Comparison of ENCODE assay signal across 15 mouse cellular contexts in genomic region chr2:118263914-118264201, GRCm38 (mm10). TPM values are rescaled to one million over a fixed set of nuclear protein-coding genes. Genes with fewer than 3 reads are reported as not detected.
A peak's percentile ranks its signal among the peaks of the same experiment; 100 is the strongest.
DNase-seq lines count a peak whose midpoint lies in the region; ATAC-seq and TF ChIP-seq lines count a peak whose summit lies in the region.
"Had no signal": no experiment of that assay in that cellular context is flagged by ENCODE, and none has a peak within 500 bp of the region (broad histone marks: within the 10 kb centered on the region; RNA-seq: fewer than 3 reads in every experiment).

No protein-coding gene starts in this region.

- no peaks in the 10 kb centered on the region for H3K36me3 ChIP-seq in kidney, postnatal 0 days (ENCODE audit: insufficient read depth, low read length)
- H3K36me3 ChIP-seq in neural tube, embryonic 13.5 days: no peaks in the 10 kb centered on the region
- no peaks in the 10 kb centered on the region for H3K36me3 ChIP-seq in neural tube, embryonic 15.5 days
- no peaks in the 10 kb centered on the region for H3K36me3 ChIP-seq in hindbrain, embryonic 11.5 days (ENCODE audit: control insufficient read depth, insufficient read depth, low read length)
- H3K36me3 ChIP-seq: embryonic facial prominence, embryonic 12.5 days; hindbrain, embryonic 13.5 days; limb, embryonic 12.5 days had no signal

- WGBS in kidney, postnatal 0 days: 45% methylated on average over 2 of the region's 2 CpGs
- WGBS in neural tube, embryonic 13.5 days: 49% methylated on average over 2 of the region's 2 CpGs
- 52% methylated on average over 2 of the region's 2 CpGs for WGBS in neural tube, embryonic 15.5 days
- WGBS in hindbrain, embryonic 11.5 days: 55% methylated on average over 2 of the region's 2 CpGs

- no peak overlapping the region for H3K4me2 ChIP-seq in kidney, postnatal 0 days (ENCODE audit: low read length)
- no peak overlapping the region for H3K4me2 ChIP-seq in neural tube, embryonic 13.5 days
- H3K4me2 ChIP-seq in neural tube, embryonic 15.5 days: no peak overlapping the region
- H3K4me2 ChIP-seq in hindbrain, embryonic 11.5 days (replicated peaks; ENCODE audit: low read depth, low read length): no peak overlapping the region
- H3K4me2 ChIP-seq: embryonic facial prominence, embryonic 12.5 days; hindbrain, embryonic 13.5 days; limb, embryonic 12.5 days had no signal

- ATAC-seq in kidney, postnatal 0 days (replicated peaks; ENCODE audit: low FRiP score, low read depth): 0 out of 2 replicates have a peak, but pooled peaks have one; percentile 13
- 0 out of 2 replicates have a peak, but pooled peaks have one; percentile 28 for ATAC-seq in neural tube, embryonic 13.5 days (ENCODE audit: low read depth)
- no peak for ATAC-seq in neural tube, embryonic 15.5 days (ENCODE audit: low FRiP score)
- peak; percentile 28; the same call in 1 of the 2 replicates for ATAC-seq in common myeloid progenitor, adult 5-6 weeks (replicated peaks; ENCODE audit: low read depth, poor library complexity, severe bottlenecking)
- ATAC-seq in hindbrain, embryonic 11.5 days (ENCODE audit: low FRiP score): no peak

- no peaks in the 10 kb centered on the region for H3K27me3 ChIP-seq in kidney, postnatal 0 days (ENCODE audit: insufficient read depth, low read length)
- H3K27me3 ChIP-seq in neural tube, embryonic 13.5 days: no peaks in the 10 kb centered on the region; the same call in 1 of the 2 replicates
- H3K27me3 ChIP-seq in neural tube, embryonic 15.5 days (replicated peaks): 0 out of 2 replicates have a peak, but pooled peaks cover 2% of the 10 kb centered on the region
- no peaks in the 10 kb centered on the region for H3K27me3 ChIP-seq in hindbrain, embryonic 11.5 days (ENCODE audit: control insufficient read depth, insufficient read depth, low read length)
- H3K27me3 ChIP-seq: embryonic facial prominence, embryonic 12.5 days had no signal

- H3K4me1 ChIP-seq in kidney, postnatal 0 days (replicated peaks; ENCODE audit: insufficient read depth, low read length): no peaks in the 10 kb centered on the region
- H3K4me1 ChIP-seq in neural tube, embryonic 13.5 days (replicated peaks): no peaks in the 10 kb centered on the region
- peaks cover 4% of the 10 kb centered on the region; the same call in 1 of the 2 replicates for H3K4me1 ChIP-seq in neural tube, embryonic 15.5 days
- H3K4me1 ChIP-seq in hindbrain, embryonic 11.5 days (replicated peaks; ENCODE audit: control insufficient read depth, insufficient read depth, low read length): no peaks in the 10 kb centered on the region
- H3K4me1 ChIP-seq: embryonic facial prominence, embryonic 12.5 days; hindbrain, embryonic 13.5 days; limb, embryonic 12.5 days had no signal

- H3K4me3 ChIP-seq in kidney, postnatal 0 days (replicated peaks; ENCODE audit: low read depth, low read length): no peak overlapping the region
- no peak overlapping the region for H3K4me3 ChIP-seq in neural tube, embryonic 13.5 days
- no peak overlapping the region for H3K4me3 ChIP-seq in neural tube, embryonic 15.5 days (replicated peaks)
- H3K4me3 ChIP-seq in hindbrain, embryonic 11.5 days (ENCODE audit: low read depth, low read length): no peak overlapping the region
- H3K4me3 ChIP-seq: embryonic facial prominence, embryonic 12.5 days; erythroblast, embryonic 14.5 days; hindbrain, embryonic 13.5 days; limb, embryonic 12.5 days had no signal

- no peak overlapping the region for H3K27ac ChIP-seq in kidney, postnatal 0 days
- H3K27ac ChIP-seq in neural tube, embryonic 13.5 days (replicated peaks): no peak overlapping the region
- H3K27ac ChIP-seq in neural tube, embryonic 15.5 days (replicated peaks): no peak overlapping the region
- no peak overlapping the region for H3K27ac ChIP-seq in hindbrain, embryonic 11.5 days (ENCODE audit: low read depth, low read length)
- H3K27ac ChIP-seq: embryonic facial prominence, embryonic 12.5 days; hindbrain, embryonic 13.5 days; limb, embryonic 12.5 days; liver, embryonic 14.5 days had no signal

- H3K9ac ChIP-seq in kidney, postnatal 0 days (ENCODE audit: low read depth, low read length): no peak overlapping the region
- no peak overlapping the region for H3K9ac ChIP-seq in neural tube, embryonic 13.5 days
- H3K9ac ChIP-seq in neural tube, embryonic 15.5 days (replicated peaks): no peak overlapping the region
- H3K9ac ChIP-seq in hindbrain, embryonic 11.5 days (ENCODE audit: low read depth, low read length): no peak overlapping the region
- H3K9ac ChIP-seq: embryonic facial prominence, embryonic 12.5 days; hindbrain, embryonic 13.5 days; limb, embryonic 12.5 days; liver, embryonic 14.5 days had no signal

- TF ChIP-seq CTCF in kidney, postnatal 0 days (IDR thresholded peaks at IDR 0.05; ENCODE audit: low read depth): no peak

- H3K9me3 ChIP-seq in kidney, postnatal 0 days (replicated peaks; ENCODE audit: low read length): no peaks in the 10 kb centered on the region
- H3K9me3 ChIP-seq in neural tube, embryonic 13.5 days: no peaks in the 10 kb centered on the region
- H3K9me3 ChIP-seq in neural tube, embryonic 15.5 days (replicated peaks): no peaks in the 10 kb centered on the region
- no peaks in the 10 kb centered on the region for H3K9me3 ChIP-seq in hindbrain, embryonic 11.5 days (ENCODE audit: control insufficient read depth, low read length)
- H3K9me3 ChIP-seq: hindbrain, embryonic 13.5 days; limb, embryonic 12.5 days had no signal

- no peak for DNase-seq in kidney, postnatal 0 days (ENCODE audit: low spot score)
- DNase-seq in kidney, adult 8-10 months: no peak
- peak; percentile 48 to 50 for DNase-seq in spleen, postnatal 36 days (ENCODE audit: low spot score in 2 of 2)
- DNase-seq in hindbrain, embryonic 11.5 days (ENCODE audit: low spot score): no peak
- DNase-seq: gastrocnemius, postnatal 36 days; right cerebral cortex, postnatal 14 days had no signal

RNA-seq across cellular contexts. Expression of gene Fsip1, which starts 7.1 kb away (rescaled TPM):
- 0.96 and 1.1 TPM in 2 replicates for polyA plus RNA-seq in kidney, postnatal 0 days (2015; fragmentation: Nextera tagmentation; extraction: Ambion mirVana)
- 2.0 and 2.7 TPM in 2 replicates for polyA plus RNA-seq in neural tube, embryonic 13.5 days (2015; fragmentation: Nextera tagmentation; extraction: Ambion mirVana)
- polyA plus RNA-seq in neural tube, embryonic 15.5 days (2015; fragmentation: Nextera tagmentation; extraction: Ambion mirVana): 2.1 and 2.3 TPM in 2 replicates
- total RNA-seq in common myeloid progenitor, adult 5-6 weeks (2017): 0.23 TPM in 1 of 2 replicates, not detected in the other
- 3.5 and 4.6 TPM in 2 replicates for polyA plus RNA-seq in hindbrain, embryonic 11.5 days (2014; fragmentation: Nextera tagmentation; extraction: Ambion mirVana)
- total RNA-seq: gastrocnemius, postnatal 36 days had no signal
- polyA plus RNA-seq: erythroblast, embryonic 14.5 days; large intestine, adult 2 months had no signal

Comparison
In these comparisons a context has a peak if more than half of its experiments do, and no peak if none do; other contexts are left out.
1. ATAC-seq: peak in kidney, postnatal 0 days (single experiment), neural tube, embryonic 13.5 days (single experiment) and common myeloid progenitor, adult 5-6 weeks (single experiment); none in neural tube, embryonic 15.5 days (single experiment) and hindbrain, embryonic 11.5 days (single experiment).
2. DNase-seq: peak in spleen, postnatal 36 days (2 of 2); none in kidney, postnatal 0 days (single experiment), kidney, adult 8-10 months (0 of 2) and hindbrain, embryonic 11.5 days (single experiment).